Mouse (Mus musculus) intestine, embryonic 15.5 days (tissue): Measurements from ENCODE around the gene Nrxn3. TPM values are rescaled to one million over a fixed set of nuclear protein-coding genes. Genes with fewer than 3 reads are reported as not detected.

ENCODE experiments used
- ATAC-seq: fragments of 200-750 bp; cut with Nextera tagmentation; 2 replicates; pipeline ENCODE4 v1.8.0; 2017; ENCODE audit warnings: moderate TSS enrichment, moderate library complexity
- H3K27ac ChIP-seq: fragments of 300-500 bp; sonication (generic); 2 replicates; pipeline ENCODE4 v1.5.1; 2015; ENCODE audit warnings: mild to moderate bottlenecking, inconsistent platforms
- H3K27me3 ChIP-seq: fragments of 300-500 bp; sonication (generic); replicated peaks from 2 replicates; pipeline ENCODE4 v1.6.1; 2015; ENCODE audit warnings: inconsistent platforms
- H3K36me3 ChIP-seq: fragments of 300-500 bp; sonication (generic); 2 replicates; pipeline ENCODE4 v1.6.1; 2015; ENCODE audit warnings: inconsistent platforms
- H3K4me1 ChIP-seq: fragments of 300-500 bp; sonication (generic); replicated peaks from 2 replicates; pipeline ENCODE4 v1.6.1; 2015; ENCODE audit warnings: inconsistent platforms
- H3K4me2 ChIP-seq: fragments of 300-500 bp; sonication (generic); replicated peaks from 2 replicates; pipeline ENCODE4 v1.6.1; 2015; ENCODE audit warnings: mild to moderate bottlenecking, inconsistent platforms
- H3K4me3 ChIP-seq: fragments of 300-500 bp; sonication (generic); replicated peaks from 2 replicates; pipeline ENCODE4 v1.5.1; 2015; ENCODE audit warnings: inconsistent platforms
- H3K9ac ChIP-seq: fragments of 300-500 bp; sonication (generic); 2 replicates; pipeline ENCODE4 v1.6.1; 2015; ENCODE audit warnings: inconsistent platforms
- H3K9me3 ChIP-seq: fragments of 300-500 bp; sonication (generic); 2 replicates; pipeline ENCODE4 v1.6.1; 2016; ENCODE audit warnings: inconsistent platforms
- WGBS: fragments of 180-500 bp; shearing (Covaris S2); methylation state at CpG from one replicate; pipeline ENCODE4 v1.1.7; 2015; 5-methylcytosine and 5-hydroxymethylcytosine counted together
- polyA plus RNA-seq: library from polyadenylated mRNA; unstranded; fragments of >200 nt; fragmentation: Nextera tagmentation; extraction: Ambion mirVana; gene quantifications from 2 replicates; pipeline ENCODE4 v1.2.1, GENCODE M21; 2015

Nrxn3 gene
- polyA plus RNA-seq, 1 experiment from 2014 or later: 3.0 TPM

DNA sequence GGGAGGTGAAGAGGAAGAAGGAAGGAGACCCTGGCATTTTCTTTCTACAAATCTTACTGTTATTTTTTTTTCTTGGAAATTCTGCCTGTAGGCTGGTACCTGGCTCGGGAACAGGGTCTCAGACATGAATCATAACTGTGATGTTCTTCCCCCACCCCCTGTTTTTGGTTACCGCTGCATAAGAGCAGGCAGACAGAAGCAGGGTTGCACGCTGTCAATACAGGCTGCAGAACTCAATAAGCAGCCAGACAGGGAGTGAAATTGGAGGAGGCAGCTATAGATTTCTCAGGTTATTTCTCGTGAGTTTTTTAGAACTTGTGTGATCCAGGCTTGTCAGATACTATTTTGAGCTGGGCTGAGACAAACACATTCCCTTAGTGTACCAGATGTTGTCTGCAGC, 231.1 kb downstream of the Nrxn3 start:
- Histone ChIP-seq H3K9me3 (no peaks in the 10 kb centered on the region), H3K27ac (no peak overlapping the region), H3K4me1 (no peaks in the 10 kb centered on the region), H3K27me3 (no peaks in the 10 kb centered on the region), H3K9ac (no peak overlapping the region), H3K4me2 (no peak overlapping the region), H3K4me3 (no peak overlapping the region), H3K36me3 (no peaks in the 10 kb centered on the region)
- ATAC-seq: no peak
- WGBS: 55% methylated on average over 4 of the region's 4 CpGs

DNA sequence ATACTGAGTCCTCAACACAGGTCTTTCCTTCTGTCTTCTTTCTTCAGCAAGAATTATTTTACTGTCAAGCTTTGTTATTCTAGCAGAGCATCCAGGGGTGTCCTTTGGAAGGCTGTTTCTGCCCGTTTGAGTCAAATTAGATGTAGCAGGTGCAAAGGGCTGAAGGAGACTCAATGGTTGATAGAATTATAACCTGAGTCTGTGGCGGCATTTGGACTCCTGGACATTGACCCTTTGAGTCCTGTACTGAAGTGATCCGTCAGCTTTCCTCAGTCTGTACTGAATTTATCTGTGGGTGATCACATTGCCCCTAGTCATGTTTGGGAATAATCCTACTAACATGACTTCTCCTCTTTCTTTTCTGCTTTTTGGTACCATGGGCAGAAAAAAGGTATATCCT, 234.8 kb downstream of the Nrxn3 start:
- Histone ChIP-seq H3K27me3 (no peaks in the 10 kb centered on the region), H3K9ac (no peak overlapping the region), H3K4me1 (no peaks in the 10 kb centered on the region), H3K36me3 (no peaks in the 10 kb centered on the region), H3K4me2 (no peak overlapping the region), H3K4me3 (no peak overlapping the region), H3K9me3 (no peaks in the 10 kb centered on the region), H3K27ac (no peak overlapping the region)
- WGBS: 80% methylated on average over 3 of the region's 3 CpGs
- no peak for ATAC-seq

DNA sequence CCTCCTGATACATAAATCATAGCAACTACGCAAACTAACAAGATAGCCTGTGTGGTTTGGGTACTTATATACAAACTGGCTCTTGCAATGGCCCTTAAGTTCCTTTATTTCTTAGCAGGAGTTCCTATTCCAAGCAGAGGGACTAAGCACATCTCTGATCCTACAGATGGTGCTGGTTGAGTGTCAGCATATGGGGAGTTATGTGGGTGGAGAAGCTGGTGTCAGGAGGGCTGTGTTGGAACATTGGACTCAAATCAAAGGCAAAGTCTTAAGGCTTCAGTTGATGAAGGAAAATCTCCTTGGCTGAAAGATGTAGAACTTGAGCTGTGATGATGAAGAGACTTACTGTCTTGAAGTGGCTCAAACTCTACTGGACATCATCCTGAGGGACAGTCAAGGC, 238.1 kb downstream of the Nrxn3 start:
- WGBS: 94% methylated on average over 1 of the region's 1 CpGs
- no peaks in the 10 kb centered on the region for H3K4me1 ChIP-seq
- no peaks in the 10 kb centered on the region for H3K9me3 ChIP-seq
- H3K9ac ChIP-seq: no peak overlapping the region
- H3K27ac ChIP-seq: no peak overlapping the region
- H3K4me2 ChIP-seq: no peak overlapping the region
- no peaks in the 10 kb centered on the region for H3K36me3 ChIP-seq
- H3K27me3 ChIP-seq: no peaks in the 10 kb centered on the region
- no peak for ATAC-seq
- H3K4me3 ChIP-seq: no peak overlapping the region

DNA sequence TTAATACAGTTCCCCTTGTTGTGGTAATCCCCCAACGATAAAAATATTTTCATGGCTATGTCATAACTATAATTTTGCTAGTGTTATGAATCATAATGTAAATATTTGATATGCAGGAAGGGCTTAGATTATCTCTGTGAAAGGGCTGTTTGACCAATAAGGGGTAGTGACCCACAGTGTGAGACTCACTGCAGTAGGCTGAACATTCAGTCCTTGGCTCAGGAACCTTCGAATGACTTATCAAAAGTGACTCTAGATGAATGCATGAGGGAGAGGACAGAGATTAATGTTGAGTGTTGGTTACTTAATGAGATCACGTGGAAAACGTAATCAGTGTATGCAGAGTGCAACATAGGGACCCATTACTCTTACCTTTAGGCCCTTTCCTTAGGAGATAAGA, 243.7 kb downstream of the Nrxn3 start:
- Histone ChIP-seq H3K36me3 (no peaks in the 10 kb centered on the region), H3K9me3 (no peaks in the 10 kb centered on the region), H3K4me1 (no peaks in the 10 kb centered on the region), H3K4me3 (no peak overlapping the region), H3K27ac (no peak overlapping the region), H3K9ac (no peak overlapping the region), H3K4me2 (no peak overlapping the region), H3K27me3 (no peaks in the 10 kb centered on the region)
- 72% methylated on average over 4 of the region's 4 CpGs for WGBS
- no peak for ATAC-seq

DNA sequence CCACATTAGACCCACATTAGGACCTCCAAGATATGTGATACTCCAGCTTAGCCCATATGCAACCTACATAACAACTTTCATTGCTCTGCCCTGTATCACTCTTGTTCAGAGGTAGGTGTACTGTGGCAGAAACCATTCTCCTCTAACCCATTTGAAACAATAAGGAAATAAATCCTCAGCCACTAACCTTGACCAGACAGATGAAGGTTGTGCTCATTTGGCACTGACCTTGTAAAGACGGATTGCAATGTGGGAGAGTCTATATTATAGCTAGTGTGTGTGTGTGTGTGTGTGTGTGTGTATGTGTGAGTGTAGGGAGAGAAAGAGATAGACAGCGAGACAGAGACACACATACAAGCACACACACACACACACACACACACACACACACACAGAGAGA, 253.9 kb downstream of the Nrxn3 start:
- no peak overlapping the region for H3K9ac ChIP-seq
- H3K36me3 ChIP-seq: no peaks in the 10 kb centered on the region
- H3K27ac ChIP-seq: no peak overlapping the region
- H3K4me1 ChIP-seq: no peaks in the 10 kb centered on the region
- WGBS: 72% methylated on average over 2 of the region's 2 CpGs
- no peak for ATAC-seq
- H3K27me3 ChIP-seq: no peaks in the 10 kb centered on the region
- H3K4me2 ChIP-seq: no peak overlapping the region
- H3K9me3 ChIP-seq: no peaks in the 10 kb centered on the region
- H3K4me3 ChIP-seq: no peak overlapping the region

DNA sequence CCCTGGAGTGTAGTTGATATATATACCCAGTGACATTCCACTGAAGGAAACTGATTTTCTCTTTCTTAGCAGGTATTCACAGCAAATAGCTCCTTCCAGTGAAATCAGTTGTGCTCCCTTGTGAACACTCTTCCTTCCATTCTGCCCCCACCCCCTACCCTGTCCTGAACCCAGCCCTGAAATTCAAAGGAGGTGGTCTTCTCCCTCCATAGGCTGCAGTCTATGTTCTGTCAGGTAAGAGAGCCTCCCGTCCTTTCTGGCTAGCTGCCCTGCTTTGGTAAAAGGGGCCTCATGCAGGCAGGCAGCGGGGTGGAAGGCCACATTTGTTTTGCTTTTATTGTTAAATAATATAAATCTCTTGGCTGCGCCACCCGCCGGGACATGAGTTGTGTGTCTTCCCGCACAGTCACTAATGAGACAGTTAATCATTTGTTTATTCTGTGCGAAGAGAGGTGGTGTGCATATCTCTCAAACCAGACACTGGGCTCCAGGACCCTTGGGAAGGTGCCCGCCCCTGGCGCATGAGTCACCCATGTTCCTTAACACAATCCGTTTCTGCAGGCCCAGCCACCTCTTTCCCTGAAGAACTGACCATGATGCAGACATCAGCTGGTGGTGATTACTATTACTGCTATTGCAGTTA, 261.1 kb downstream of the Nrxn3 start:
- peaks cover 3% of the 10 kb centered on the region; the same call in 1 of the 2 replicates for H3K4me1 ChIP-seq
- WGBS: 18% methylated on average over 10 of the region's 10 CpGs
- no peaks in the 10 kb centered on the region for H3K9me3 ChIP-seq
- no peak overlapping the region for H3K9ac ChIP-seq
- no peak overlapping the region for H3K27ac ChIP-seq
- ATAC-seq: peak; percentile 91
- no peaks in the 10 kb centered on the region for H3K27me3 ChIP-seq
- no peak overlapping the region for H3K4me3 ChIP-seq
- H3K4me2 ChIP-seq: no peak overlapping the region
- no peaks in the 10 kb centered on the region for H3K36me3 ChIP-seq

DNA sequence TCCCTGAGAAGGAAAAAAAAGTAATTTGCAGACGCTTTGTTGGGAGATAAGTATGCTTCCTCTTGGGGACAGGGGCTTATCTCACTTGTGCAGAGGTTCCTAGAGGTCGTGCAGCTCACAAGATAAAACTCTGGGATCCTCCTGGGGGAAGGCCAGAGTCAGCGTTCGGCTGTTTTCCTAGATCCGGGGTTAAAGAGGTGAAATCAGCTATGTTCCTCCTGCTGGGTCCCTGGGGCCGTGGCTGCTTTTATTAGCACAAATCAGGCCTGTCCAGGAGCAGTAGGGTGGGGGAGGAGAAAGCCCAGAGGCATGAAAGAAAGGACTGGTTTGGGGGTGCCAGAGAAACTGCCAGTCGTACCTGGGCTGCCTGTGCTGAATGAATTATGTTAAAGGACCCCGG, 261.7 kb downstream of the Nrxn3 start:
- Histone ChIP-seq H3K4me3 (no peak overlapping the region), H3K9me3 (no peaks in the 10 kb centered on the region), H3K36me3 (no peaks in the 10 kb centered on the region), H3K4me2 (no peak overlapping the region; the same call in 1 of the 2 replicates), H3K27me3 (no peaks in the 10 kb centered on the region), H3K27ac (no peak overlapping the region), H3K4me1 (peaks cover 3% of the 10 kb centered on the region; the same call in 1 of the 2 replicates), H3K9ac (no peak overlapping the region)
- WGBS: 11% methylated on average over 8 of the region's 8 CpGs
- ATAC-seq: peak; percentile 91

DNA sequence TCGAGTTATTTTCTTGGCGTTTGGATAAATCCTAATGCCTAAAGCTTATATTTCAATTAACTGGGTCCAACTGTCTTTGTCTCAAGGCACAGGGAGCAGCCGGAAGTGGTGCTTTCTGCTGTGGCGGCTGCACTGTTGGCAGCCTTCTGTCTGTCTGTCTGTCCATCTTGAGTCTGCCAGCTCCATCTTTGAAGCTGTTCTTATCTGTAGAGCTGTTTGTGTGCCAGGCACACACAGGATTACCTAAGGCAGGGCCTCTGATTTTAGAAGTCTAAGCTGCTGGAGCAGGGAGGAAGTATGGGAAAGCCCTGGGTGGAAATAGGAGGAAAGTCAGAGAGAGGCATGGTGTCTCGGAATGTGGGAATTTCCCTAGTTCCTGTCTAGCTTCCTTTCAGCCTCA, 262.1 kb downstream of the Nrxn3 start:
- peak; percentile 48 for ATAC-seq
- H3K4me2 ChIP-seq: no peak overlapping the region
- H3K4me3 ChIP-seq: no peak overlapping the region
- no peaks in the 10 kb centered on the region for H3K36me3 ChIP-seq
- 31% methylated on average over 5 of the region's 5 CpGs for WGBS
- no peaks in the 10 kb centered on the region for H3K9me3 ChIP-seq
- no peak overlapping the region for H3K9ac ChIP-seq
- no peak overlapping the region for H3K27ac ChIP-seq
- peaks cover 3% of the 10 kb centered on the region; the same call in 1 of the 2 replicates for H3K4me1 ChIP-seq
- H3K27me3 ChIP-seq: no peaks in the 10 kb centered on the region

DNA sequence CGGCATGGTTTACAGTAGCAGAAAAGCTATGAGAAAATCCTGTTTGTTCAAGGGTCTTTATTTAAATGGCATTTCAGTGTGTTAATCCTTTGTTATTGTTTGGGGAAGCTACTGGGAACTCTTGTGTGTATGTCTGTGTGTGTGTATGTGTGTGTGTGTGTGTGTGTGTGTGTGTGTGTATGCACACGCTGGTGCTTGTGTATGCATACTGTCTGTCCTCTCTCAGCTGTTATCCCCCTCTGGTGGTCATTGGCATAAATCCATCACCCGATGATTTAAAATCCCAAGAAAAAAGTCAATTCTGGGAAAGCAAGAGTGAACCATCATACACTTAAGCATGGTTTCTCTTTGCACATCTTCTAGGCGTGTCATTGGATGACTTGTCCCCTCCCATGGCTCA, 264.4 kb downstream of the Nrxn3 start:
- Histone ChIP-seq H3K9me3 (no peaks in the 10 kb centered on the region), H3K27me3 (no peaks in the 10 kb centered on the region), H3K27ac (no peak overlapping the region), H3K9ac (no peak overlapping the region), H3K4me2 (no peak overlapping the region), H3K4me3 (no peak overlapping the region), H3K36me3 (no peaks in the 10 kb centered on the region), H3K4me1 (peaks cover 3% of the 10 kb centered on the region; the same call in 1 of the 2 replicates)
- no peak for ATAC-seq
- 53% methylated on average over 4 of the region's 4 CpGs for WGBS

DNA sequence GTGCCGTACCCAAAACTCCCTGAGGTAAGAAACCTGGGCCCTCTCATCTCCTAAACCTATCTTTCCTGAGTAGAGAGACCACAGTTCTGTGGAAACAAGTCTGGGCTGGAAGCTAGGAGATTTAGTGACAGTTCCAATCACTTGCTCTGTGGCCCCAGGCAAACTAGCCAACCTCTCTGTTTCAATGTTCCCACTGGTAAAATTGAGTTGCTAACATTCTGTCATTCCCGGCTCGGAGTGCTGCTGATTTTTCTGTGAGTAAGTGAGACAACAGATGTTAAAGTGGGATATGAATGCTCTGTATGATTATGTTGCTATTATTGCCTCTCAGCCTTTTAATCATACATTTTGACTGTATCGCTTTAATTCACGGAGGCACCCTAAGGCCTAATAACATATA, 268.1 kb downstream of the Nrxn3 start:
- no peaks in the 10 kb centered on the region for H3K9me3 ChIP-seq
- no peak overlapping the region for H3K9ac ChIP-seq
- H3K27ac ChIP-seq: no peak overlapping the region
- no peak for ATAC-seq
- no peak overlapping the region for H3K4me3 ChIP-seq
- H3K36me3 ChIP-seq: no peaks in the 10 kb centered on the region
- H3K4me2 ChIP-seq: no peak overlapping the region
- no peaks in the 10 kb centered on the region for H3K4me1 ChIP-seq
- H3K27me3 ChIP-seq: no peaks in the 10 kb centered on the region
- 83% methylated on average over 5 of the region's 5 CpGs for WGBS

DNA sequence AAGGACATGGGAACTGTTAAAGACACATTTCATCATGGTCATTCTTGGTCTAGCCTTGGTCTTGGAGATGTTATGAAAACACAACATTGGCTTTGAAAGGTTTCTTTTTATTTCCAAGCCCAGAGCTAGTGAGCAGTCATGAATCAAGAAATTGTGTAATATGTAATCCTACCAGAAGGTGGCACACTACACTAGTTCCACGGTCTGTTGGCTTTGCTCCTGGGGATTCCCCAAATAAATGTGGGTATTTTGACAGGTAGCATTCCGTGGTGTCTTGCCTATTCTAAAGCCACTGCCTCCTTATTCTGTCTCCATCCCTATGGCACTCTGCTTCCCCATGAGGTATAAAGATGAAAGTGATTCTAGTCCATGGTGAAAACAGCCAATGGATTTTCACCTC, 269.5 kb downstream of the Nrxn3 start:
- Histone ChIP-seq H3K36me3 (no peaks in the 10 kb centered on the region), H3K9ac (no peak overlapping the region), H3K27ac (no peak overlapping the region), H3K4me3 (no peak overlapping the region), H3K9me3 (no peaks in the 10 kb centered on the region), H3K27me3 (no peaks in the 10 kb centered on the region), H3K4me2 (no peak overlapping the region), H3K4me1 (no peaks in the 10 kb centered on the region)
- 4% methylated on average over 2 of the region's 2 CpGs for WGBS
- no peak for ATAC-seq

DNA sequence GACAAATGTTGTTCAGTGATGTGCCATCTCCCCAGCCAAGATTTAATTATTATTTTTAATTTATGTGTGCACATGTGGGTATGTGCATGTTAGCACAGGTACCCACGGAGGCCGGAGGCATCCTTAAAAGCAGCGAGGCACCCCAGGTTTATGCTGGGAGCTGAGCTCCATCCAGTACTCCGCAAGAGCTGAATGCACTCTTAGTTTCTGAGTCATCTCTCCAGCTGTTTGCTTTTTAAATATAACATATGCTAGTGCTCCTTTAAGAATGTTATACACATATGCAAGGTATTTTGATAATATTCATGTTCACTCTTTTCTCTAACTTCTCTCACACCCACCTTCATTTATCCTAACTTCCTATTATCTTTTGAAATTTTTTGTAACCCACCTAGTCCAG, 271.1 kb downstream of the Nrxn3 start:
- no peak overlapping the region for H3K4me2 ChIP-seq
- no peak overlapping the region for H3K4me3 ChIP-seq
- H3K9ac ChIP-seq: no peak overlapping the region
- no peak for ATAC-seq
- no peaks in the 10 kb centered on the region for H3K4me1 ChIP-seq
- no peak overlapping the region for H3K27ac ChIP-seq
- H3K27me3 ChIP-seq: no peaks in the 10 kb centered on the region
- H3K36me3 ChIP-seq: no peaks in the 10 kb centered on the region
- H3K9me3 ChIP-seq: no peaks in the 10 kb centered on the region
- WGBS: 85% methylated on average over 4 of the region's 4 CpGs

DNA sequence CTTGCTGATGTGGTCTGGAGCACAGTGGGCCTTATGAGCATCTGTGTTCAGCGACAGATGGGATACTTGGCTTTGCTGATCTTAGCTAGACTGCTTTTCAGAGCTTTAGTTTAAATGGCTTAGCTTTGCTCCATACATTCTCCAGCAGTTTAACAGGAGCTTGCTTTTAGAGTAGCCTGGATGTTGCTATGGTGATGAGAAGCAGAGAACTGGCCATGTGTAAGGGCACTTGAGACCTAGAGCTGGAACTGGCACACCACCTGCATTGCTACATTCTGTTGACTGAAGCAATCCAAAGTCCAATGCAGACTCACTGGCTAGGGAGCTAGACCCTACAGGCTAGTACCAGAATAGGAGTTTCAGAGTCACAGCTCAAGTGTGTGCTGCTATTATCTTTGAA, 293.8 kb downstream of the Nrxn3 start:
- no peak for ATAC-seq
- WGBS: 79% methylated on average over 1 of the region's 1 CpGs

More for the DNA sequence above, 293.8 kb downstream of the Nrxn3 start:
- no peaks in the 10 kb centered on the region for H3K27me3 ChIP-seq
- H3K4me2 ChIP-seq: no peak overlapping the region
- no peak overlapping the region for H3K9ac ChIP-seq
- no peaks in the 10 kb centered on the region for H3K4me1 ChIP-seq
- no peak overlapping the region for H3K27ac ChIP-seq
- no peaks in the 10 kb centered on the region for H3K9me3 ChIP-seq
- no peaks in the 10 kb centered on the region for H3K36me3 ChIP-seq
- H3K4me3 ChIP-seq: no peak overlapping the region
